Mouse (Mus musculus) cerebellum, postnatal 14 days (tissue): ENCODE results near the gene Olfr796.

ENCODE experiments used
- DNase-seq, 2 experiments: peaks; one replicate each; pipeline ENCODE4 v3.0.0; 2021; ENCODE audit warnings: mixed read lengths in 2 of 2

Gene Olfr796

GRCm38 (mm10) chr10:129612470-129612869, at the start of gene Olfr796:
Gene Olfr796 (minus strand): TSS chr10:129612570.
- no peak for DNase-seq

DNA sequence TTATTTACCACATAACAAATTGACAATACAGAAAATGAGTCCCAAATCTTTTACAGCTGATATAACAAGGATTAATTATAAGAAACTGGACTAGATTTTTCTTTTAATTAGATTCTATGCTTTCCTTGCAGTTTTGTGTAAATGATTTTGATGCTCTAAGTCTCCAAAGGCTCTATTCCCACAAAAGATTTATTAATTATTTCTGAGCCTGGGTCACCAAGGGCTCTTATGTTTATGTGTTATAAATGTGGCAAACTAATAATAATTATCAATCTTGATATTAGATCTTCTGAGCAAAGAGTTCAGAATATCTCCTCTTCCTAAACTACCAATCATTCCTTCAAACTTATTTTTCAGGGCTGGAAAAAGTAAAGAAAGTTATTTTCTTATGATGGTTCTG, 45.0 kb upstream of the Olfr796 start, which contains the start of gene Olfr800:
Olfr800 (plus strand) TSS at position 301 of the 400 bp plus-strand sequence.
- DNase-seq, result no peak

- no peak for DNase-seq
Observed at GRCm38 (mm10) chr10:129651763-129652162, 39.4 kb upstream of the Olfr796 start.

- DNase-seq, result no peak
Observed at GRCm38 (mm10) chr10:129637184-129637583, 24.8 kb upstream of the Olfr796 start, which contains the start of gene Olfr799. Gene Olfr799 (plus strand): TSS chr10:129637484.

DNA sequence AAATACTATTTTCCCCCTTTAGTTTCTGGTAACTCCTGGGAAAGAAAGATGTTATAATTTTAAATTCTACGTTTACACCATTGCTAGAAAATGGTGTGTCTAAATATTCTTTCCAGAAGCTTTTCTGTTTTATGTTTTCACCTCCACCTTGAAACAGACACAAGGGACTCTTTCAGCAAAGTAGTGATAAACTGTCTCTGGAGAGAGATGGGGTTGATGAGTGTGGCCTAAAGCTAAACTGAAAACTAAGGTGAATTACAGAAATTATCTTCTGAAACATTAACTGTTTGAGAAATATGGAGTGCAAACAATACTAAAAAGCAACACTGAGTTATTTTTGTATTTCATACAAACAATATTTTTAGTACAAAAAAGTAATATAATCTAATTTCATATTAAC, 15.5 kb upstream of the Olfr796 start, which contains the start of gene Olfr798:
Olfr798 (minus strand) TSS at position 101 of the 400 bp plus-strand sequence.
- DNase-seq, result no peak

DNA sequence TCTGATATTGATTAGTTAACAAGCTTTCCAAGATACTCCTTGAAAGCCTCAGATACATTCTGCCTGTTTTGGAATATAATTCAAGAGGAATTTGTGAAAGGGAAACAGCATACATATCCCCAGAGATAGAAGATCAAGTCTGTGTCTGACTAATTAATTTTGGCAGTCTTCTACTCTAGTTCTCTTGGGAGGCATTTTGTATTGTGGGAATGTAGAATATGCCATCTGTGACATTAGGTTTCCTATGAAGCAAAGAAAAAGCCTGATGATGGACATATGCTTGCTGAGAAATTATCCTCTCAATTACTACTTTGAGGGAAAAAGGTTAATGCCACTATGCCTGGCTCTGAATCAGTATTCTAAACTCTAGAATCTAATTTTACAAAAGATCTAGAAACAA, 10.9 kb upstream of the Olfr796 start:
- DNase-seq, result no peak

DNA sequence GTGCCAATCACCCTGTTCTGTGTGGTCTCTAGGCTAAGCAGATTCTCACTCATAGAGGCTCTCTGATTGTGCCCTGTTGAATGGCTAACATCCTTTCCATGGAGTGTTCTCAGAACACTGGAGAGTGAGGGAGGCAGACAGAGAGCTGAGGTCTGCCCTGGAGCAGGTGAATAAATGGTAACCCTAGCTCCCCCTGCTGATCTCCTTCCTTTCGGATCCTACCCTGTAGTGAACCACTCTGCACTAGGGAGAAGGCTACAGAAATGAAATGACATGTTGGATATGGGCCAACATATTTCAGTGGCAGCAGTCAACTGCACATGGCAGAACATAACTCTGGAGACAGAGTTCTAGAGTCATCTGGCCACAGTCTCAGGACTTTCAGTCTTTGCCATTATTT, 9.4 kb upstream of the Olfr796 start:
- DNase-seq, result no peak

DNA sequence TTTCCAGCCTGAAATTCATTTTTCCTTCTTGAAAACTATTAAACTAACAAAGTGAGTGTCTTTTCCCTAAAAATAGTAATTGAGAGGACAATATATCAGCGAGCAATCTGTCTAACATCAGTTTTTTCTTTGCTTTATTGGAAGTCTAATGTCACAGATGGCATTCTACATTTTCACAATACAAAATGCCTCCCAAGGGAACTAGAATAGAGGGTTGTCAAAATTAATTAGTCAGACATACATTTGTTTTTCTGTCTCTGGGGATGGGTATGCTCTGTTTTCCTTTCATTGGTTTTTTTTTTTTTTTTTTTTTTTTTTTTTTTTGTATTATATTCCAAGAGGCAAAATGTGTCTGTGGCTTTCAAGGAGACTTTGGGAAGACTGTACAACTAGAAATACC, 35.3 kb downstream of the Olfr796 start:
- no peak for DNase-seq

DNA sequence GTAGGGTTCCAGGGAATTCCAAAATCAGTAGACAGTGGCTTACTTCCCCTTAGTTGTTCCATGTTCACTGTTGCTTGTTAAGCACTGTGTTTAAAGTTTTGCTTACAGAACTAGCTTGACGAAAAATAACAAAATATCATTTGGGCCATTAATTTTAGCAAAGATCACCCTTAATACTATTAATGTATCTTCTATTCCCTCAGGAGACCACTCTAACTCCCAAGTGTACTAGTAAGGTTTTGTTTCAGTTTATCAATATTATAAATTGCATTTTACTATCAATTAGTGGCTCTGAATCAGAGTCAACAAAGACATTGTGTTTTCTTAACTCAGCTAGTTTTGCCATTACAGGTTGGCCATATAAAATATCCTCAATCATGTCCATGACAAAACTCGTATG, 45.0 kb downstream of the Olfr796 start, which contains the start of gene Olfr794:
Olfr794 (plus strand) TSS at position 301 of the 400 bp plus-strand sequence.
- no peak for DNase-seq
